Mouse (Mus musculus) thymus, postnatal 36 days (tissue): ENCODE results near the gene Fundc2.

Source experiments
- DNase-seq, 2 experiments: peaks; one replicate each; pipeline ENCODE4 v3.0.0; 2022; ENCODE audit warnings: mixed read lengths in 2 of 2

Gene Fundc2

GRCm38 (mm10) chrX:75382195-75382771, at the start of gene Fundc2, which contains the start of gene F8:
TSS of gene Fundc2 (plus strand) at chrX:75382399.
TSS of gene F8 (minus strand) at chrX:75382615.
- peak; percentile 66 to 77 for DNase-seq

- DNase-seq, result no peak
Measured at GRCm38 (mm10) chrX:75370197-75370596, 12.0 kb upstream of the Fundc2 start.

- no peak for DNase-seq
Measured at GRCm38 (mm10) chrX:75372666-75373425, 9.4 kb upstream of the Fundc2 start.

GRCm38 (mm10) chrX:75376815-75377214, 5.4 kb upstream of the Fundc2 start:
- DNase-seq, result no peak

- no peak for DNase-seq
Measured at GRCm38 (mm10) chrX:75381176-75381575, 1.0 kb upstream of the Fundc2 start.

- no peak for DNase-seq
Measured at GRCm38 (mm10) chrX:75381699-75382098, 500 bp upstream of the Fundc2 start.

GRCm38 (mm10) chrX:75399471-75399870, 17.3 kb downstream of the Fundc2 start:
- DNase-seq, result no peak

GRCm38 (mm10) chrX:75402668-75403067, 20.5 kb downstream of the Fundc2 start:
- DNase-seq, result no peak

- DNase-seq, result no peak
Measured at GRCm38 (mm10) chrX:75403350-75403749, 21.2 kb downstream of the Fundc2 start.

GRCm38 (mm10) chrX:75409711-75410110, 27.5 kb downstream of the Fundc2 start:
- no peak for DNase-seq

- peak; percentile 83 to 91 for DNase-seq
Measured at GRCm38 (mm10) chrX:75415936-75416785, 34.0 kb downstream of the Fundc2 start, which contains the start of the genes Cmc4, Mtcp1 and Brcc3. TSS of gene Cmc4 (minus strand) at chrX:75416584. TSS of gene Mtcp1 (minus strand) at chrX:75416588. TSS of gene Brcc3 (plus strand) at chrX:75416628.
